Mouse (Mus musculus): ENCODE data around the gene Acp4. TPM values are rescaled to one million over a fixed set of nuclear protein-coding genes. Genes with fewer than 3 reads are reported as not detected.
"Not testable (repeated sequence)": the region's sequence is repeated elsewhere in the genome, so short reads cannot be mapped to it uniquely, and the experiment has no call there.

The Acp4 gene
- polyA plus RNA-seq, 1 experiment from 2014 or later = not detected

- no peak for DNase-seq
- Histone ChIP-seq H3K9ac (replicated peaks) (peak overlapping the region; percentile 76; the same call in 1 of the 2 replicates), H3K36me3 (replicated peaks; ENCODE audit: insufficient read depth, low read length) (no peaks in the 10 kb centered on the region), H3K27ac (ENCODE audit: low read depth) (no peak overlapping the region; the same call in 1 of the 2 replicates), H3K4me2 (ENCODE audit: low read depth, low read length) (peak overlapping the region; percentile 85), H3K9me3 (ENCODE audit: low read length) (no peaks in the 10 kb centered on the region), H3K4me1 (ENCODE audit: insufficient read depth) (peaks cover 21% of the 10 kb centered on the region), H3K4me3 (ENCODE audit: low read depth, low read length) (peak overlapping the region; percentile 59), H3K27me3 (ENCODE audit: insufficient read depth, low read length) (peaks cover 15% of the 10 kb centered on the region)
- ATAC-seq = no peak
- WGBS (ENCODE audit: insufficient replicate concordance) = 78% methylated on average over 14 of the region's 14 CpGs
- TF ChIP-seq CTCF (IDR thresholded peaks at IDR 0.05; ENCODE audit: low read depth) (no peak), EP300 (IDR thresholded peaks at IDR 0.05; ENCODE audit: low read depth) (no peak)
Observed at GRCm38 (mm10) chr7:44303346-44304340, 46.5 kb upstream of the Acp4 start.

GRCm38 (mm10) chr7:44297501-44297900 is 40.3 kb upstream of the Acp4 start:
- not testable (repeated sequence) for ATAC-seq; H3K4me3 ChIP-seq (ENCODE audit: low read depth, low read length); DNase-seq; H3K27ac ChIP-seq (ENCODE audit: low read depth); H3K27me3 ChIP-seq (ENCODE audit: insufficient read depth, low read length); H3K9me3 ChIP-seq (ENCODE audit: low read length); H3K36me3 ChIP-seq (replicated peaks; ENCODE audit: insufficient read depth, low read length); H3K4me2 ChIP-seq (ENCODE audit: low read depth, low read length); H3K4me1 ChIP-seq (ENCODE audit: insufficient read depth); H3K9ac ChIP-seq (replicated peaks)
- WGBS (ENCODE audit: insufficient replicate concordance) = 69% methylated on average over 2 of the region's 2 CpGs

- Histone ChIP-seq H3K4me3 (ENCODE audit: low read depth, low read length) (no peak overlapping the region), H3K36me3 (replicated peaks; ENCODE audit: insufficient read depth, low read length) (no peaks in the 10 kb centered on the region), H3K27me3 (ENCODE audit: insufficient read depth, low read length) (no peaks in the 10 kb centered on the region), H3K9me3 (ENCODE audit: low read length) (no peaks in the 10 kb centered on the region), H3K4me1 (ENCODE audit: insufficient read depth) (no peaks in the 10 kb centered on the region), H3K9ac (replicated peaks) (no peak overlapping the region), H3K4me2 (ENCODE audit: low read depth, low read length) (no peak overlapping the region), H3K27ac (ENCODE audit: low read depth) (no peak overlapping the region)
- TF ChIP-seq CTCF (IDR thresholded peaks at IDR 0.05; ENCODE audit: low read depth) (no peak), EP300 (IDR thresholded peaks at IDR 0.05; ENCODE audit: low read depth) (no peak)
- ATAC-seq (no peak), DNase-seq (no peak)
- 53% methylated on average over 4 of the region's 4 CpGs for WGBS (ENCODE audit: insufficient replicate concordance)
Observed at GRCm38 (mm10) chr7:44291418-44291817, 34.2 kb upstream of the Acp4 start.

- DNase-seq (no peak), ATAC-seq (no peak)
- H3K9ac ChIP-seq (replicated peaks) = no peak overlapping the region
- H3K36me3 ChIP-seq (replicated peaks; ENCODE audit: insufficient read depth, low read length) = no peaks in the 10 kb centered on the region
- H3K4me1 ChIP-seq (ENCODE audit: insufficient read depth) = no peaks in the 10 kb centered on the region
- H3K27ac ChIP-seq (ENCODE audit: low read depth) = no peak overlapping the region
- H3K27me3 ChIP-seq (ENCODE audit: insufficient read depth, low read length) = no peaks in the 10 kb centered on the region
- no peak overlapping the region for H3K4me2 ChIP-seq (ENCODE audit: low read depth, low read length)
- H3K4me3 ChIP-seq (ENCODE audit: low read depth, low read length) = no peak overlapping the region
- 63% methylated on average over 4 of the region's 4 CpGs for WGBS (ENCODE audit: insufficient replicate concordance)
- no peak for TF ChIP-seq CTCF (IDR thresholded peaks at IDR 0.05; ENCODE audit: low read depth)
- no peak for TF ChIP-seq EP300 (IDR thresholded peaks at IDR 0.05; ENCODE audit: low read depth)
- H3K9me3 ChIP-seq (ENCODE audit: low read length) = no peaks in the 10 kb centered on the region
Observed at GRCm38 (mm10) chr7:44290986-44291385, 33.8 kb upstream of the Acp4 start.

- H3K4me3 ChIP-seq (ENCODE audit: low read depth, low read length) = no peak overlapping the region
- WGBS (ENCODE audit: insufficient replicate concordance) = 44% methylated on average over 7 of the region's 7 CpGs
- no peaks in the 10 kb centered on the region for H3K36me3 ChIP-seq (replicated peaks; ENCODE audit: insufficient read depth, low read length)
- H3K27ac ChIP-seq (ENCODE audit: low read depth) = no peak overlapping the region
- ATAC-seq = no peak
- no peak for DNase-seq
- H3K4me2 ChIP-seq (ENCODE audit: low read depth, low read length) = no peak overlapping the region
- H3K9ac ChIP-seq (replicated peaks) = no peak overlapping the region
- no peaks in the 10 kb centered on the region for H3K4me1 ChIP-seq (ENCODE audit: insufficient read depth)
- no peaks in the 10 kb centered on the region for H3K27me3 ChIP-seq (ENCODE audit: insufficient read depth, low read length)
- TF ChIP-seq CTCF (IDR thresholded peaks at IDR 0.05; ENCODE audit: low read depth) = no peak
- TF ChIP-seq EP300 (IDR thresholded peaks at IDR 0.05; ENCODE audit: low read depth) = no peak
- no peaks in the 10 kb centered on the region for H3K9me3 ChIP-seq (ENCODE audit: low read length)
Observed at GRCm38 (mm10) chr7:44287760-44288159, 30.6 kb upstream of the Acp4 start.

- no peaks in the 10 kb centered on the region for H3K36me3 ChIP-seq (replicated peaks; ENCODE audit: insufficient read depth, low read length)
- no peaks in the 10 kb centered on the region for H3K4me1 ChIP-seq (ENCODE audit: insufficient read depth)
- 73% methylated on average over 7 of the region's 7 CpGs for WGBS (ENCODE audit: insufficient replicate concordance)
- no peak overlapping the region for H3K27ac ChIP-seq (ENCODE audit: low read depth)
- no peak overlapping the region for H3K9ac ChIP-seq (replicated peaks)
- H3K9me3 ChIP-seq (ENCODE audit: low read length) = no peaks in the 10 kb centered on the region
- no peaks in the 10 kb centered on the region for H3K27me3 ChIP-seq (ENCODE audit: insufficient read depth, low read length)
- TF ChIP-seq EP300 (IDR thresholded peaks at IDR 0.05; ENCODE audit: low read depth) = no peak
- TF ChIP-seq CTCF (IDR thresholded peaks at IDR 0.05; ENCODE audit: low read depth) = no peak
- H3K4me3 ChIP-seq (ENCODE audit: low read depth, low read length) = no peak overlapping the region
- ATAC-seq = no peak
- no peak overlapping the region for H3K4me2 ChIP-seq (ENCODE audit: low read depth, low read length)
- no peak for DNase-seq
Observed at GRCm38 (mm10) chr7:44281586-44281985, 24.4 kb upstream of the Acp4 start.

Data from liver, postnatal 0 days (tissue).